Mouse (Mus musculus) cerebellum, postnatal 4 days (tissue): ENCODE measurements around the gene Tfg.

Experiments used
- DNase-seq, 2 experiments: peaks; one replicate each; pipeline ENCODE4 v3.0.0; 2022; ENCODE audit warnings: low spot score in 2 of 2, mixed read lengths in 1 of 2

The Tfg gene

GRCm38 (mm10) chr16:56717224-56718200 lies at the start of gene Tfg:
TSS of gene Tfg (minus strand) at chr16:56717450.
- peak; percentile 97 to 99 for DNase-seq

- no peak for DNase-seq
These were observed 11.8 kb upstream of the Tfg start for GRCm38 (mm10) chr16:56729060-56729459.

GRCm38 (mm10) chr16:56724927-56725326 lies 7.7 kb upstream of the Tfg start:
- DNase-seq, result no peak

GRCm38 (mm10) chr16:56722357-56722756 lies 5.1 kb upstream of the Tfg start:
- no peak for DNase-seq

GRCm38 (mm10) chr16:56719031-56719430 lies 1.8 kb upstream of the Tfg start:
- DNase-seq, result no peak

GRCm38 (mm10) chr16:56716557-56717179 lies 582 bp downstream of the Tfg start:
- DNase-seq, result peak in 1 of 2 experiments; percentile 21

- DNase-seq, result no peak
These were observed 1.6 kb downstream of the Tfg start for GRCm38 (mm10) chr16:56715608-56716007.

- no peak for DNase-seq
These were observed 7.2 kb downstream of the Tfg start for GRCm38 (mm10) chr16:56710071-56710470.

- DNase-seq, result no peak
These were observed 11.5 kb downstream of the Tfg start for GRCm38 (mm10) chr16:56705731-56706130.

GRCm38 (mm10) chr16:56700898-56701297 lies 16.4 kb downstream of the Tfg start:
- no peak for DNase-seq

- no peak for DNase-seq
These were observed 20.8 kb downstream of the Tfg start for GRCm38 (mm10) chr16:56696448-56696847.

GRCm38 (mm10) chr16:56690715-56691114 lies 26.5 kb downstream of the Tfg start:
- no peak for DNase-seq

- no peak for DNase-seq
These were observed 30.5 kb downstream of the Tfg start for GRCm38 (mm10) chr16:56686747-56687146.

- DNase-seq, result no peak
These were observed 36.1 kb downstream of the Tfg start for GRCm38 (mm10) chr16:56681010-56681645.

- DNase-seq, result peak in 1 of 2 experiments; percentile 27
These were observed 40.1 kb downstream of the Tfg start for GRCm38 (mm10) chr16:56677146-56677545.

- no peak for DNase-seq
These were observed 43.8 kb downstream of the Tfg start for GRCm38 (mm10) chr16:56673420-56673819.

GRCm38 (mm10) chr16:56670941-56671340 lies 46.3 kb downstream of the Tfg start:
- no peak for DNase-seq

- no peak for DNase-seq
These were observed 47.7 kb downstream of the Tfg start for GRCm38 (mm10) chr16:56669520-56669919.

GRCm38 (mm10) chr16:56658866-56659265 lies 58.4 kb downstream of the Tfg start:
- DNase-seq, result no peak

- no peak for DNase-seq
These were observed 61.9 kb downstream of the Tfg start for GRCm38 (mm10) chr16:56655193-56655910.

- DNase-seq, result no peak
These were observed 70.7 kb downstream of the Tfg start for GRCm38 (mm10) chr16:56646382-56647172.
